Mouse (Mus musculus) forebrain, embryonic 11.5 days (tissue): ENCODE measurements around the gene Svbp. TPM values are rescaled to one million over a fixed set of nuclear protein-coding genes. Genes with fewer than 3 reads are reported as not detected.

ENCODE experiments used
- ATAC-seq: fragments of 200-750 bp; cut with Nextera tagmentation; replicated peaks from 2 replicates; pipeline ENCODE4 v1.8.0; 2017; ENCODE audit warnings: moderate TSS enrichment; ENCODE audit not compliant: low FRiP score
- DNase-seq: peaks from one replicate; pipeline ENCODE4 v3.0.0-alpha.2; 2017; ENCODE audit warnings: low spot score
- H3K27ac ChIP-seq: fragments of 300-500 bp; sonication (generic); 2 replicates; pipeline ENCODE4 v1.5.1; 2014; ENCODE audit warnings: low read depth, low read length
- H3K27me3 ChIP-seq: fragments of 300-500 bp; sonication (generic); 2 replicates; pipeline ENCODE4 v1.6.1; 2014; ENCODE audit warnings: mild to moderate bottlenecking, low read length, mixed read lengths; ENCODE audit not compliant: control insufficient read depth, insufficient read depth
- H3K36me3 ChIP-seq: fragments of 300-500 bp; sonication (generic); 2 replicates; pipeline ENCODE4 v1.6.1; 2014; ENCODE audit warnings: mild to moderate bottlenecking, low read length, moderate library complexity, mixed read lengths; ENCODE audit not compliant: control insufficient read depth, insufficient read depth
- H3K4me1 ChIP-seq: fragments of 300-500 bp; sonication (generic); replicated peaks from 2 replicates; pipeline ENCODE4 v1.6.1; 2014; ENCODE audit warnings: low read length, mixed read lengths; ENCODE audit not compliant: control insufficient read depth, insufficient read depth
- H3K4me2 ChIP-seq: fragments of 300-500 bp; sonication (generic); 2 replicates; pipeline ENCODE4 v1.6.1; 2014; ENCODE audit warnings: low read depth, mild to moderate bottlenecking, low read length, moderate library complexity, mixed read lengths; ENCODE audit not compliant: severe bottlenecking
- H3K4me3 ChIP-seq: fragments of 300-500 bp; sonication (generic); 2 replicates; pipeline ENCODE4 v1.5.1; 2014; ENCODE audit warnings: low read depth, low read length
- H3K9ac ChIP-seq: fragments of 300-500 bp; sonication (generic); 2 replicates; pipeline ENCODE4 v1.6.1; 2014; ENCODE audit warnings: low read length
- H3K9me3 ChIP-seq: fragments of 300-500 bp; sonication (generic); 2 replicates; pipeline ENCODE4 v1.6.1; 2016; ENCODE audit warnings: low read length, mixed read lengths; ENCODE audit not compliant: control insufficient read depth
- WGBS: fragments of 180-500 bp; shearing (Covaris S2); extraction: QIAGEN DNeasy Blood & Tissue Kit; methylation state at CpG from one replicate; pipeline ENCODE4 v1.1.7; 2014; 5-methylcytosine and 5-hydroxymethylcytosine counted together
- polyA plus RNA-seq: library from polyadenylated mRNA; unstranded; fragments of >200 nt; fragmentation: Nextera tagmentation; extraction: Ambion mirVana; gene quantifications from 2 replicates; pipeline ENCODE4 v1.2.1, GENCODE M21; 2014

Svbp gene
- polyA plus RNA-seq, 1 experiment from 2014 or later: 146 TPM

- H3K27me3 ChIP-seq: no peaks in the 10 kb centered on the region
- no peak overlapping the region for H3K27ac ChIP-seq
- no peaks in the 10 kb centered on the region for H3K4me1 ChIP-seq
- no peaks in the 10 kb centered on the region for H3K9me3 ChIP-seq
- H3K9ac ChIP-seq: no peak overlapping the region
- H3K4me3 ChIP-seq: no peak overlapping the region
- no peak for ATAC-seq
- WGBS: 86% methylated on average over 4 of the region's 4 CpGs
- peaks cover 3% of the 10 kb centered on the region; the same call in 1 of the 2 replicates for H3K36me3 ChIP-seq
- no peak overlapping the region for H3K4me2 ChIP-seq
- no peak for DNase-seq
These were observed 28.0 kb upstream of the Svbp start for GRCm38 (mm10) chr4:119167068-119167467.

- WGBS: 7% methylated on average over 4 of the region's 4 CpGs
- Histone ChIP-seq H3K4me1 (no peaks in the 10 kb centered on the region), H3K27ac (no peak overlapping the region), H3K9ac (no peak overlapping the region), H3K4me3 (no peak overlapping the region), H3K9me3 (no peaks in the 10 kb centered on the region), H3K36me3 (peaks cover 3% of the 10 kb centered on the region; the same call in 1 of the 2 replicates), H3K27me3 (no peaks in the 10 kb centered on the region), H3K4me2 (no peak overlapping the region)
- DNase-seq (peak; percentile 88), ATAC-seq (peak; percentile 49; the same call in 1 of the 2 replicates)
These were observed 27.4 kb upstream of the Svbp start for GRCm38 (mm10) chr4:119167663-119168062.

- 45% methylated on average over 18 of the region's 18 CpGs for WGBS
- Histone ChIP-seq H3K9me3 (no peaks in the 10 kb centered on the region), H3K4me2 (peak overlapping the region; percentile 74), H3K27ac (no peak overlapping the region), H3K4me1 (peaks cover 4% of the 10 kb centered on the region; the same call in 1 of the 2 replicates), H3K36me3 (peaks cover 3% of the 10 kb centered on the region; the same call in 1 of the 2 replicates), H3K27me3 (no peaks in the 10 kb centered on the region), H3K9ac (peak overlapping the region; percentile 73), H3K4me3 (peak overlapping the region; percentile 75)
- ATAC-seq (no peak), DNase-seq (no peak)
These were observed 22.0 kb upstream of the Svbp start for GRCm38 (mm10) chr4:119172919-119173650.

GRCm38 (mm10) chr4:119173851-119174453, 21.2 kb upstream of the Svbp start, which contains the start of gene Zfp691:
Gene Zfp691 (minus strand): TSS chr4:119174195.
- ATAC-seq: peak; percentile 99

GRCm38 (mm10) chr4:119177702-119178101, 17.4 kb upstream of the Svbp start:
- no peaks in the 10 kb centered on the region for H3K36me3 ChIP-seq
- 78% methylated on average over 5 of the region's 5 CpGs for WGBS
- H3K4me1 ChIP-seq: peaks cover 4% of the 10 kb centered on the region; the same call in 1 of the 2 replicates
- H3K4me3 ChIP-seq: no peak overlapping the region
- no peak overlapping the region for H3K27ac ChIP-seq
- H3K4me2 ChIP-seq: no peak overlapping the region
- ATAC-seq (no peak), DNase-seq (no peak)
- no peaks in the 10 kb centered on the region for H3K27me3 ChIP-seq
- no peak overlapping the region for H3K9ac ChIP-seq
- no peaks in the 10 kb centered on the region for H3K9me3 ChIP-seq

More at GRCm38 (mm10) chr4:119173851-119174453, 21.2 kb upstream of the Svbp start, which contains the start of gene Zfp691:
- under 1% methylated on average over 40 of the region's 40 CpGs for WGBS
- peak; percentile 92 for DNase-seq
- Histone ChIP-seq H3K27me3 (no peaks in the 10 kb centered on the region), H3K4me3 (peak within 1 kb of the TSS; percentile 75), H3K36me3 (peaks cover 3% of the 10 kb centered on the region; the same call in 1 of the 2 replicates), H3K4me1 (peaks cover 4% of the 10 kb centered on the region; the same call in 1 of the 2 replicates), H3K9me3 (no peaks in the 10 kb centered on the region), H3K27ac (no peak within 1 kb of the TSS), H3K9ac (peak within 1 kb of the TSS; percentile 73), H3K4me2 (peak within 1 kb of the TSS; percentile 74)

- H3K4me3 ChIP-seq: no peak overlapping the region
- no peaks in the 10 kb centered on the region for H3K36me3 ChIP-seq
- ATAC-seq (no peak), DNase-seq (no peak)
- H3K4me1 ChIP-seq: peaks cover under 1% of the 10 kb centered on the region; the same call in 1 of the 2 replicates
- H3K4me2 ChIP-seq: no peak overlapping the region
- no peak overlapping the region for H3K27ac ChIP-seq
- H3K27me3 ChIP-seq: no peaks in the 10 kb centered on the region
- WGBS: 84% methylated on average over 18 of the region's 18 CpGs
- H3K9ac ChIP-seq: no peak overlapping the region
- H3K9me3 ChIP-seq: no peaks in the 10 kb centered on the region
These were observed 16.8 kb upstream of the Svbp start for GRCm38 (mm10) chr4:119178331-119178730.

GRCm38 (mm10) chr4:119180133-119180707, 14.9 kb upstream of the Svbp start:
- H3K9me3 ChIP-seq: no peaks in the 10 kb centered on the region
- no peaks in the 10 kb centered on the region for H3K27me3 ChIP-seq
- H3K4me1 ChIP-seq: no peaks in the 10 kb centered on the region
- H3K36me3 ChIP-seq: no peaks in the 10 kb centered on the region
- ATAC-seq: no peak
- no peak overlapping the region for H3K27ac ChIP-seq
- DNase-seq: no peak
- WGBS: 56% methylated on average over 4 of the region's 4 CpGs
- H3K4me3 ChIP-seq: no peak overlapping the region
- H3K4me2 ChIP-seq: no peak overlapping the region
- no peak overlapping the region for H3K9ac ChIP-seq

GRCm38 (mm10) chr4:119181456-119181855, 13.7 kb upstream of the Svbp start:
- Histone ChIP-seq H3K4me3 (no peak overlapping the region), H3K9me3 (no peaks in the 10 kb centered on the region), H3K9ac (no peak overlapping the region), H3K4me2 (no peak overlapping the region), H3K27me3 (no peaks in the 10 kb centered on the region), H3K36me3 (no peaks in the 10 kb centered on the region), H3K27ac (no peak overlapping the region), H3K4me1 (no peaks in the 10 kb centered on the region)
- DNase-seq: no peak
- WGBS: 91% methylated on average over 9 of the region's 9 CpGs
- ATAC-seq: no peak
